Mouse (Mus musculus): ENCODE data around the gene Fgf23.

Gene Fgf23

DNA sequence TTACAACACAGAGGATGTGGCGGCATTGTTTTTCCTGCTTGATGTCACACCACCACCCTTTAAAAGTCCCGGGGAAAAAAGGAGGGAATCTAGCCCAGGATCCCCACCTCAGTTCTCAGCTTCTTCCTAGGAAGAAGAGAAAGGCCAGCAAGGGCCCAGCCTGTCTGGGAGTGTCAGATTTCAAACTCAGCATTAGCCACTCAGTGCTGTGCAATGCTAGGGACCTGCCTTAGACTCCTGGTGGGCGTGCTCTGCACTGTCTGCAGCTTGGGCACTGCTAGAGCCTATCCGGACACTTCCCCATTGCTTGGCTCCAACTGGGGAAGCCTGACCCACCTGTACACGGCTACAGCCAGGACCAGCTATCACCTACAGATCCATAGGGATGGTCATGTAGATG is at the start of gene Fgf23:
Gene Fgf23 (plus strand): TSS at position 86 of the 400 bp plus-strand sequence.
- DNase-seq (ENCODE audit: low read depth, low spot score) = no peak

DNA sequence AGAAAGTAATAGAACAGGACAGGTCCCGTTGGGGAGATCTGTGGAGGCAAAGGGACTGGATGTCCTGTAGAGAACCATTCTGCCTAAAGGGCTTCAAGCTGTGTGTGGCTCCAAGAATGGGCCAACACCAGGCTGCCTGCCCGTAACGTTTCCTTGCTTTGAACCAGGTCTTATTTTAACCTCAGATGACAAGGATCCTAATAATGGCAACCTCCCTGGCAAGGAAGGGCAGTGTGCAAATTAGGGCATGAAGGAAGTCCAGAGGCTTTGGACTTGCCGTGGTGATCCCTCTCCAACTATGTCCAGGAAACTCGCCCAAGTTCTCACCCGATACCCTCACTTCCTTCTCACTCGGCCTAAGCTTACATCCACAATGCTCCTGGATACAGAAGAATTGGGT is 47.9 kb upstream of the Fgf23 start:
- no peak for DNase-seq (ENCODE audit: low read depth, low spot score)

DNA sequence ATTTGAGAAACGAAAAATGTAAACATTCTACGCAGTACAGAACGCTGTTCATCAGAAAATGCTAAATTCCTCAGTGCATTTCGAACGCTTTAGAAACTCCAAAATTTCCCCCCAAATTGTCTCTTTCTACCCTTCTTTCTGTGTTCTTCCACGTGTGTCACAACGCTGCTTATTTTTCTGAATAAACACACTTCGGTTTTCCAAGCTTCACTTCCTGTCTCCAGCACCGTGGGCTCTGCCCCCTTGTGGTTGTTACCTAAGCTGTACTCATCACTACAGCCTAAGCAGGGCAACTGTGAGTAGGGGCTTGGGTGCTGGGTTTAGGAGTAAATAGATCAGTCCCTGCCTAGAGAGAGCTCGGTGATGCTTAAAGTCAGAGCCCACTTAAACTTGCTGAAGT is 37.9 kb upstream of the Fgf23 start:
- peak; percentile 55 for DNase-seq (ENCODE audit: low read depth, low spot score)

DNA sequence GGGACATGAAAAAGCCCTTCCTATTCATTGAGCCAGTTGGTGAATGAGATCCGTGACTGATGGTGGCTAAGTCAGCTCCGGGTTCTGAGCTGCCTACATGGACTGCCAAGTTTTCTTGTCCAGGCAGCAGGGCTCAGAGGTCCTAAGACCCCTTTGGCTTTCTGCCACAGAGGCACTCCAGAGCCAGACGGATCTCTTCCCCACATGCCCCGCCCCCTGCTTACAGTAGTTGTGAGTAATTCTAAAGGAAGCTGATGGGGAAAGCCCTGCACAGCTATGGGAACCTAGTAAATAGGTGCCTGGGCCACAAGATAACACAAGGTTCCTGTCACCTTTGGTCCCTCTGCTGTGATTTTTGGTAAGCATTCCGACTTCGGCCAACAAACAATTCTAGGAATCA is 27.8 kb upstream of the Fgf23 start:
- no peak for DNase-seq (ENCODE audit: low read depth, low spot score)

DNA sequence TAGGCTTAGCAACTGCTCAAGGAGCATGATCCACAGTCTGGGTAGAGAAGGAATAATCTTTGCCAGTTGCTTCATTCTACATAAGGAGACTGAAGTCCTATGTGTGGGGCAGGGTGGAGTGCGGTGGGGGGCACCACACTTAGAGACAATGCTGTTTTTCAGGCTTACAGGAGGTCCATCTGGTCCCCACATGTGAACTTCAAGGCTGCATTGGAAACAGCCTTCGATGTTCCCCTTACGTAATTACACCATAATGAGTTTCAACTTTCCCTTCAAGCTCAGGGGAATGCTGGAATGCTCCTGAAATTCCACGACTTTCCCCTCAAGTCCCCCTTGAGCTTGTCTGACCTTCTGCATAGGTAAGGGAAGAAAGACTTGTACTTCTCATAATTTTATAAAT is 21.9 kb upstream of the Fgf23 start:
- DNase-seq (ENCODE audit: low read depth, low spot score) = no peak

DNA sequence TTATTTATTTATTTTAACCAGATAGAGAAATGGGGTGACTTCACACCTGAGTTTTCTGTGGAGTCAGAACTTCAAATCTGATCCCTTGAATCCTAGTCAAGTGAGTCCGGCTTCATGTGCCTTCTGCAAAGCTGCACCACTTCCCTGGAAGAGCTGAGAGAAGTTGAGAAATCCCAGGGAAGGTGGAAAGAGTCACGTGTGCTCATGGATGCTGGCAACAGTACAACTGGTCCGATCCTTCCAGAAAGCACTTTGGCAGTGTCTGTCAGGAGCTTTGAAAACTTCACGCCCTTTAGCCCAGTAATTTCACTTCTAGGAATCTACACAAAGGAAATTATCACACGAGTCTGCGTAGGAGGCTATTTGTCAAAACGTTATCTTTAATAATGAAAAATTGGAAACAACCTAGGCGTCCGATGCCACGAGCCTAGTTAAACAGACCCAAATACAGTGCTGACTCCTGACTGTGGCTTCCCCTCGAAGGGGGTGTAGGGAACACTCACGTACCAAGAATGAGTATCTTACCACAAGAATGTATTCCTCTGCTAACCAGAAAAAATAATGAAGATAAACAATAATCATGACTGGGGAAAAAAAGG is 15.6 kb upstream of the Fgf23 start:
- no peak for DNase-seq (ENCODE audit: low read depth, low spot score)

DNA sequence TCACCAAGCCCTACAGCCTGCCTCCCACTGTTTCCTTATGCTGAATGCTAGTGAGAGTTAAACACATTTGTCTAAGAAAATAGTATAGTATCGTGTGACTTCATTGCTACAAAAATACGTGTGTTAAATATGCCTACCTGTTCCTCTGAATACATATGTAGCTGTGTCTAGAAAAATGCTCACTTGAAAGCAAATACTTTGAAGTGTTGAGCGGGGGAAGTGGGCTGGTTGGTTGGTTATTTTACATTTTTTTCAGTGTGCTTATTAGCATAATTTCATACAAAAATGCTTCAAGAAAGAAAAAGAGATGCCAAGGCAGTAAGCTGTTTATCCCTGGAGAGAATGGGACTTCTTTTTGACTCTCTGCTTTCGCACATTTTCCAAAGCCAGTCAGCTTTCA is 12.7 kb upstream of the Fgf23 start:
- no peak for DNase-seq (ENCODE audit: low read depth, low spot score)

DNA sequence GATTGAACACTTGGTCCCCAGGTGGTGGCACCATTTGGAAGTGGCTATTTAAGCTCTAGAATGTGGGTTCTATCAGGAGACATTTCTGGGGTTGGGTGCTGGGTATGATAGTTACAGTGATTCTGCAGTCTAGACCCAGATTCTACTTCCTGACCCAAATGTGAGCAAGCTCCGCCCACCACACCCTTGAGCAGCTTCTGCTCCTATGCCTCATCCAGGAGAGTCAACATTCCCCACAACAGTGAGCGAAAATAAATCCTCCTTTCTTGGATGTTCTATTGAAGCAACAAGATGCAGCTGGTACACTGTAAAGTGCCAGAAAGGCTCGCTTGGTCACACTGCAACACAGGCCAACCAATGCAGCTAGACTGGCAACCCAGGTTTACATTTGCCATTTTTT is 8.8 kb upstream of the Fgf23 start:
- no peak for DNase-seq (ENCODE audit: low read depth, low spot score)

DNA sequence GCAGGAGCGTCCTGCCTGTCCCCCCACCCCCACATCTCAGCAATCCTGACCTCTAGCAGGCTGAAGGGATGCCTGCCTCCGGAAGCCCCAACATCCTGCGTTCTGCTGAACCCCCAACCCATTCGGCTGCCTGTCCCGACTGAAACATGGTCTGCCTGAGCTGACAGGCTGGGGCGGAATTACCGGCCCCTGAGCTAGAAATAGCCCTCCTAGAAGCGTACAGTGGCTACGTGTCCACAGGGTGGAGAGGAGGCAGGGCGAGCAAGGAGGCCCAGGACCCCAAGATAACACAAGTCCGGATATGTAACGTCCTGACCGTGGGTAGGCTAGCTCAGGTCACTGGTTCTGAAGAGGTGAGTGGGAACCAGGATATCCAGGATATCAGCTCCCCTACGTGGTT is 7.9 kb upstream of the Fgf23 start:
- no peak for DNase-seq (ENCODE audit: low read depth, low spot score)

DNA sequence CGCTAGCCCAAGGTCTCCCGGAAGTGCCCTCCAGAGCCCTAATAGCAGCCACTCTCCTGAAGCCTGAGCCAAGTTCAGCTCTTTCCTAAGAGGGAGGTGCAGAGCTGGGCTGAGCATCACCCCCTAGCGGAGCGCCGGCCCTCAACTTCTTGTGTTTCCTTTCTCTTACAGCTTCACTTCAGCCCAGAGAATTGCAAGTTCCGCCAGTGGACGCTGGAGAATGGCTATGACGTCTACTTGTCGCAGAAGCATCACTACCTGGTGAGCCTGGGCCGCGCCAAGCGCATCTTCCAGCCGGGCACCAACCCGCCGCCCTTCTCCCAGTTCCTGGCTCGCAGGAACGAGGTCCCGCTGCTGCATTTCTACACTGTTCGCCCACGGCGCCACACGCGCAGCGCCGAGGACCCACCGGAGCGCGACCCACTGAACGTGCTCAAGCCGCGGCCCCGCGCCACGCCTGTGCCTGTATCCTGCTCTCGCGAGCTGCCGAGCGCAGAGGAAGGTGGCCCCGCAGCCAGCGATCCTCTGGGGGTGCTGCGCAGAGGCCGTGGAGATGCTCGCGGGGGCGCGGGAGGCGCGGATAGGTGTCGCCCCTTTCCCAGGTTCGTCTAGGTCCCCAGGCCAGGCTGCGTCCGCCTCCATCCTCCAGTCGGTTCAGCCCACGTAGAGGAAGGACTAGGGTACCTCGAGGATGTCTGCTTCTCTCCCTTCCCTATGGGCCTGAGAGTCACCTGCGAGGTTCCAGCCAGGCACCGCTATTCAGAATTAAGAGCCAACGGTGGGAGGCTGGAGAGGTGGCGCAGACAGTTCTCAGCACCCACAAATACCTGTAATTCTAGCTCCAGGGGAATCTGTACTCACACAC is 7.4 kb downstream of the Fgf23 start:
- peak; percentile 79 for DNase-seq (ENCODE audit: low read depth, low spot score)

DNA sequence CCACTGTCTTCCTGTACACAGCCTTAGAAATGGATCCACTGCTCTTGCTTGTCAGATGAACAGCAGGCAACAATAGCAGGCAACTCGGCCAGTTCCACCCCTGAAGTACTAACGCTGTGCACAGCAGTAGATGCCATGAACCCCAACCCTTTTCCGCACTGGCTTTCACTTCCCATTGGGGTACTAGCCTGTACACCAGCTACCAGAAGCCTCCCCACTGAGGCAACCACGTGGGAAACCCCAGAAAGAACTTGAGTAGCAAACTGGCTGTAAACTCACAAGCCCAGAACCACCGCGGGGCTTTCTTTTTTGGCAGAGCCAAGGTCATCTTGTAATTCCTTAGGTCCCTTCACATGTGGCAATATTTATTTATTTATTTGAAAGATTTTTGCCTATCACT is 9.1 kb downstream of the Fgf23 start:
- DNase-seq (ENCODE audit: low read depth, low spot score) = no peak

DNA sequence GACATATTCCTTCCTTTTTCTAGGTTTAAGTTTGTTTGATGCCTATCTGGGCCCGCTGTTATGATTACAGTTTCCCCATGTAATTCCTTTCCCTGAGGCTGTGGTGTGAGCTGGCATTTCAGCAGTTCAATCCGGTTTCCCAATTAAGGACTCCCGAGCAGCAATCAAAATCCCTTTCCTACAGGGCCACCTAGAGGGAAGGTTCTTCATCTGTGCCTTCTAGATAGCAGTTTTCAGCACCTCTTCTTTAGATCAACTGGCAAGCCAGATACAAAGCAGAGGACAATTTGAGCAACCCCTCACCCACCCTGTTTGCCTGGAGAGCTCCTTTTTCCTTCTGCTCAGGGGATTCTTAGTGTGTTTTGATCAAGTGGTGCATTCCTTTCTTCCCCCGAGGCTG is 14.0 kb downstream of the Fgf23 start:
- no peak for DNase-seq (ENCODE audit: low read depth, low spot score)

DNA sequence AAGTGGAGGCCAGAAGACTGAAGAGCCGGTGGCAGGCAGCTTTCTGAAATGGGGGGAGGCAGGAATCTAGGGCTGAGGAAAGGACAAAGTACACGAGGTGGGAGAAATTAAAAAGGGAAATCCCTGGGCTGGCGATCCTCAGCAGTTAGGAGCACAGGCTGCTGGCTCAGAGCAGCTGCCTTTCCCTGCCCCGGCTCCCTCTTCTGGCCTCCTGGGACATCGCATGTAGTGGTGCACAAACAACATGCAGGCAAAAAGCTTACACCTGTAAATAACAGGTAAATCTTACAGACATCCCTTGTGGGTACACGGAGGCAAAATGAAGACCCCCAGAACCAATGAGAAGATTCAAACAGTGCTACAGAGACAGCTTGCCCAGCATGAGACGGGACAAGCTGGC is 21.9 kb downstream of the Fgf23 start:
- DNase-seq (ENCODE audit: low read depth, low spot score) = no peak

DNA sequence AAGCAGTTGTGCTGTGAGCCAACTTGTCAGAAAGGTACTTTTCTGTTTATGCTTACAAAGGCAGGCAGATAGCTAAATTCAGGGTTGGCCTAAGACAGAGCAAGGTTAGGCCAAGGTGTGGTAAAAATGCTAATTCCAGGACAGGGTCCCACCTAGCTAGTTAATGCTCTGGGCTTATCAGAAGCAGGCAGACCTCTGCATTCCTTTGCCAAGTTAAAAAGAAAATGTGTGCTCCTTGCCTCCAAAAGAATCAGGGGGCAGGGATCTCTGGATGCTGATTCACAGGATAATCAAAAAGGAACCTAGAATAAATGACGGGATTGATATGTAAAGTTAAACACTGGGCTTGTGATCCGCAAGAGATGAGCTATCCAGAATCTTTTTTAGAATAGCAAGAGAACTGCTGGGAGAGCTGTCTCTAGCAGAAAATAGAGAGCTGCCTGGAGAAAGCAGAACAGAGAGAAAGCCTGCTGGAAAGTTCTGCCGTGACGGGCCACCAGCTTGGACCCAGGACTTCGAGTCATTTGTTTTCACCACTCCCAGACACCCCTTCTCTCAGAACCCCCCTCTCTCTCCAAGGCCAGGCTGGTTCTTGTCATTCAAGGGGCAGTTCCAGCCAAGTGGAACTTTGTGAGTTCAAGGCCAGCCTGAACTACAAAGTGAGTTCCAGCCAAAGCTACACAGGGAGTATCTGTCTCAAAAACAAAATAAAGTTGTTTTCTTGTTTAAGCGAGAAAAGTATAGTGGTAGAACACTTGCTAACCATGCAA is 31.0 kb downstream of the Fgf23 start:
- no peak for DNase-seq (ENCODE audit: low read depth, low spot score)

DNA sequence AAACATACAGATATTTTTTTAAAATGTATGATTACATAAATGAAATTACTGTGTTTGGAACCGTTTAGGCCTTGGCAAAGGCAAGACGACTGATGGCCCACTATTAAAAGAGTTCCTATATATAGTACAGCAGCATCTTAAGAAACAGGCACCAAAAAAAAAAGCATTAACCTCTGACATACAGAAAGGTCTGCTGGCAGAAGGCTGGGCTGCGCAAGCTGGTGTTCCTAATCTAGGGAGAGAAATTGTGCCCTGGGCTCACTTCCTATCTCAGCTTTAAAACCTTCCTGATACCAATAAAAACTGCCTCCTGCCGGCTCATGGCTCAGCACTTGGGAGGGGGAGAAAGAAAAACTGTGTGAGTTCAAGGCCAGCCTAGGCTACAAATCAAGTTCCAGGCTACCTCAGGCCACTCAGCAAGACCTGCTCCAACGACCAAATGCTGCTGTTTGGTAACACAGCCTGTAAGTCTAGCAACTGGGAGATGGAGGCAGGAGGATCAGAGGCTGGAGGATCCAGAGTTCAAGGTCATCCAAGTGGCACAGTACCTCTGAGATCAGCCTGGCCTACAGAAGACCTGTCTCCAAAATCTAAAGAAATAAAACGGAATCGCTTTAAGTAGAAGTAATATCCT is 31.8 kb downstream of the Fgf23 start:
- no peak for DNase-seq (ENCODE audit: low read depth, low spot score)

DNA sequence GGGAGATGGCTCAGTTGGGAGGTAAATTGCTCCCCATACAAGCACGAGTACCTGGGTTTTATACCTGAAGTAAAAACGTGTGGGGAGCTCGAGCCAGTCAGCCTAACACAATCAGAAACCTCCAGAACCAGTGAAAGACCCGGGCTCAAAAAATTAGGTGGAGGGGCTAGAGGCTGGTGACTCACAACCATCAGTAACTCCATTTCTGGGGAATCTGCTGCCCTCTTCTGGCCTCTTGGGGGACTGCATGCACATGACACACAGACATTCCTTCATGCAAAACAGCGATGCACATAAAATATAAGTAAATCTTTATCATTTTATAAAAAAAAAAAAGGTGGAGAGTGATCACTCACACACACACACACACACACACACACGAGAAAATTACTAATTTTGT is 32.4 kb downstream of the Fgf23 start:
- DNase-seq (ENCODE audit: low read depth, low spot score) = no peak

DNA sequence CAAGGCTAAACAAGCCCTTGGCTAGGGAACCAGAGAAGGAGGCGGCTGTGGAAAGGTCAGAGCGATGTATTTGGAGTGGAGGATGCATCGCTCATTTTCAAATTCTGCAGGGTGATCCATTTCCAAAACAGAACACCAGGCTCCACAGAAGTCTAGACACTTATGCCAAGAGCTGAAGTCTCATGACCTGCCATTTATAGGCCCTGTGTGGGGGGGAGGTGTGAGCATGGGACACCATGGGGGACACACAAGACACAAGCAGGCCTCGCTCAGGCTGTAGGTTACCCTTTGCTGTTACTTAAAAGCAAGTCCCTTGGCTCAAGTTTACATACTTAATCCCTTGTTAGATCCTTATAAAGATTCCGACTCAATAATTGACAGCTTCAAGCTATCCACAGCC is 33.5 kb downstream of the Fgf23 start:
- DNase-seq (ENCODE audit: low read depth, low spot score) = no peak

DNA sequence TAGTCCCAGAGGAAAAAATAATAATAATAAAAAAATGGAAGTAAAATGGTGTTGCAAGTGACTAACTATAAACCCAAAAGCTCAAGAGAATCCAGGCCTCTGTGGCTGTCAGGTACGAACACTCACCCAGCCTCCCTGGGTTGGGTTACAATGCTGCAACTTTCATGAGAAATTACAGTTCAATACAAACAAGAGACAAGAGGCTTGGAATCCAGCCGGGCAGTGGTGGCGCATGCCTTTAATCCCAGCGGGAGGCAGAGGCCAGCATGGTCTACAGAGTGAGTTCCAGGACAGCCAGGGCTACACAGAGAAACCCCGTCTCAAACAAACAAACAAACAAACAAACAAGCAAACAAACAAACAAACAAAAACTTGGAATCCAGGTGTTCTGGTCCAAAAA is 34.0 kb downstream of the Fgf23 start:
- no peak for DNase-seq (ENCODE audit: low read depth, low spot score)

DNA sequence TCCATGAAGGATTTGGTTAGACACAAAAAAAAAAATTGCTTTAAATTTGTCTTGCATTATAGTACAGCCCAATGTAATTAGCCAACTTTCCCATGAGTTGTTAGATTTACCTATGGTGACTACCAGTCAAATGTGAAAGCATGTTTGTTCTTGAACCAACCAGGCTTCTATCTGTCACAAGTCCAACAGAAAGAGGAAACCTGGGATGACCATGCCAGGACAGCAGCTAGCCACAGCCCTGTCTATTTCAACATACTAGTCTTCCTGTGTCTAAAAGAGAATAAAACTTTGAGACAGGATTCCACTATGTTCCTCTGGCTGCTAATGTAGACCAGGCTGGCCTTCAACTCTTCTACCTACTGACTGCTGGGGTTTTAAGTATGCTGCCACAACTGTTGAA is 34.7 kb downstream of the Fgf23 start:
- no peak for DNase-seq (ENCODE audit: low read depth, low spot score)

DNA sequence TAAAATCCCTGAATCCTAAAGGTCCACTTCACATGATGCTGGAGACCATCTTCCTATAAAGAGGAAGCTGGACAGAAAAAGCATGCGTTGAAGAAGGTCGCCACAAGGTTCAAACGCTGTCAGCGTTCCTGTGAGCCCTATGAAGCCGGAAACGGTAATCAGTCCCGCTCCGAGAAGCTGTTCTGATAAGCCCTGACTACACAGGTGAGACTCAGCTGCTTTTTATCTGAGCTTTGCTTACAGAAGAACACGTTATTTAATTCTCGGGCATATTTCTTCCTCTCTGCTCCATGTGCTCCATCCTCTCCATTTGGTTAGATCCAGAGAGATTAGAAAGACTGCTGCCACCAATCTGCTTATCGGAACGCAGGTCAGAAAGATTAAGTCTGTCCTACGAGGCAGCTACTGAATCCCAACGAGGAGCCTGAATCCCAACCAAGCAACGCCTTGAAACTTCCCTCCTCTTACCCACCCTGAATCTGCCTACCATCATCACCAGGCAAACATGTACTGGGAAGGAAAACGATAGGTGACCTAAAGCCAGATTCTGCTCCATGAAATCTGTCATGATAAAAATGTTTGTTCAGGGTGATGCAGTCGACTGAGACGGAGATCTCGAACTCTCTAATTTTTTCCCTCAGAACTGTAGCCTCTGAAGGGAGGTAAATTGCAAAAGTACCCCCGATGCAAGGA is 35.8 kb downstream of the Fgf23 start:
- no peak for DNase-seq (ENCODE audit: low read depth, low spot score)

DNA sequence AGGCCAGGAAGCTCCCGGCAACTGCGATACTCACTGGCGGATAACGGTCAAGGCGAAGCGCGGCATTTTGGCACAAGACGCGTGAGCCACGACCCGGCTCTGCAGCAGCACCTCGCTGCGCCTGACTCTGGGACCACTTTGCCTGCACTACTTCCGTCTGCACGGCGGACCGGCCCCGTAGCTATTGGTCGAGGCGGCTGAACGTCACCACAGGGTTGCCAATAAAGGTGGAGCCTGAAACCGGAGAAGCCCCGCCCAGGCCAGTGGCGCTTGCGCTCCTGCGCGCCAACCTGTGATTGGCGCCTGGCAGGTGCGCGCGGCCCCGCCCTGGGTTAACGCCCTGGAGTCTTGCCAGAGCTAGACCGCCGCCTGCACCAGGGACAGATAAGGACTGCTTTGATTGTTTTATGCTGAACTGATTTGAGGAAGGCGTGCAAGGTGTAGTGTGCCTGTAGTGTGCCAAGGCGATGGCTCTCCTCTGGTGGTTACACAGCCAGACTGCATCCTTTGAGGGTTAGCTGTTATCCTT is 36.8 kb downstream of the Fgf23 start, which contains the start of gene Tigar:
Gene Tigar (minus strand): TSS at position 156 of the 529 bp plus-strand sequence.
- peak; percentile 98 for DNase-seq (ENCODE audit: low read depth, low spot score)
